Mouse (Mus musculus) C2C12 (cell line): ENCODE measurements around the gene Efhd1.

Source experiments
- CEBPB ChIP-seq: IDR thresholded peaks from one replicate; pipeline ENCODE4 v1.6.1; 2011; ENCODE audit warnings: low read depth, mild to moderate bottlenecking, control low read depth, moderate library complexity
- CTCF ChIP-seq: IDR thresholded peaks from one replicate; pipeline ENCODE4 v1.5.1; 2011; ENCODE audit not compliant: control insufficient read depth, insufficient read depth, insufficient read length
- MAX ChIP-seq: IDR thresholded peaks from one replicate; pipeline ENCODE4 v1.6.1; 2011; ENCODE audit warnings: mild to moderate bottlenecking, control low read depth
- MYOD1 ChIP-seq: IDR thresholded peaks from one replicate; pipeline ENCODE4 v1.6.1; 2011; ENCODE audit warnings: low read depth; ENCODE audit not compliant: control insufficient read depth, insufficient read length
- MYOG ChIP-seq: IDR thresholded peaks from one replicate; pipeline ENCODE4 v1.6.1; 2011; ENCODE audit not compliant: control insufficient read depth, insufficient read length; ENCODE audit errors: extremely low read depth

GRCm38 (mm10) chr1:87321071-87321470, 56.9 kb downstream of the Efhd1 start:
- TF ChIP-seq CTCF = no peak
- TF ChIP-seq CEBPB = no peak
- TF ChIP-seq MYOG = no peak
- TF ChIP-seq MYOD1 = no peak
- TF ChIP-seq MAX = no peak
